In genomic region chr11:119146140-119146539, GRCm38 (mm10) we compare ENCODE assay signal across 13 mouse cellular contexts.
DNase-seq lines count a peak whose midpoint lies in the region; ATAC-seq and TF ChIP-seq lines count a peak whose summit lies in the region.
"Had no signal": no experiment of that assay in that cellular context is flagged by ENCODE, and none has a peak within 500 bp of the region (broad histone marks: within the 10 kb centered on the region; RNA-seq: fewer than 3 reads in every experiment).

No protein-coding gene starts in this region.

- DNase-seq in lung, postnatal 0 days (ENCODE audit: low spot score): peak; percentile 20
- DNase-seq in lung, postnatal 25 days (ENCODE audit: low spot score): no peak
- peak; percentile 89 for DNase-seq in R1 (ENCODE audit: low read depth, low spot score)
- DNase-seq in adrenal gland, postnatal 36 days: peak; percentile 68 to 76
- DNase-seq in spleen, postnatal 10 days (ENCODE audit: low spot score in 2 of 2): no peak
- DNase-seq in B cell, adult 2 months: no peak
- DNase-seq in thymus, postnatal 10 days (ENCODE audit: low spot score in 2 of 2): no peak
- DNase-seq: heart, postnatal 4 days; kidney, adult 11 months had no signal

- 0 out of 2 replicates have a peak, but pooled peaks have one; percentile 14 for TF ChIP-seq POLR2A in small intestine, adult 2 months (IDR thresholded peaks at IDR 0.05; ENCODE audit: low read depth, low read length)

- ATAC-seq in lung, postnatal 0 days: 0 out of 2 replicates have a peak, but pooled peaks have one; percentile 19

- no peaks in the 10 kb centered on the region for H3K27me3 ChIP-seq in lung, postnatal 0 days (replicated peaks; ENCODE audit: insufficient read depth, low read length)
- H3K27me3 ChIP-seq in small intestine, adult 2 months (ENCODE audit: control insufficient read depth, insufficient read depth, low read length): no peaks in the 10 kb centered on the region
- H3K27me3 ChIP-seq: limb, embryonic 15.5 days; neural tube, embryonic 15.5 days had no signal

- TF ChIP-seq CTCF in lung, postnatal 0 days (IDR thresholded peaks at IDR 0.05): no peak
- no peak for TF ChIP-seq CTCF in small intestine, adult 2 months (IDR thresholded peaks at IDR 0.05; ENCODE audit: extremely low read depth, insufficient read length, insufficient replicate concordance, low read depth, low read length)

- no peak overlapping the region for H3K4me3 ChIP-seq in lung, postnatal 0 days (ENCODE audit: low read depth, low read length)
- H3K4me3 ChIP-seq in small intestine, adult 2 months (ENCODE audit: low read depth, low read length): no peak overlapping the region
- H3K4me3 ChIP-seq: left cerebral cortex, adult 2 months; limb, embryonic 15.5 days; neural tube, embryonic 15.5 days had no signal

- H3K36me3 ChIP-seq in lung, postnatal 0 days (ENCODE audit: insufficient read depth, low read length): no peaks in the 10 kb centered on the region
- no peaks in the 10 kb centered on the region for H3K36me3 ChIP-seq in small intestine, adult 2 months (ENCODE audit: control insufficient read depth, insufficient read depth, low read length)

- WGBS in lung, postnatal 0 days: 44% methylated on average over 12 of the region's 12 CpGs
- 47% methylated on average over 12 of the region's 12 CpGs for WGBS in small intestine, adult 2 months

- TF ChIP-seq EP300 in lung, postnatal 0 days (IDR thresholded peaks at IDR 0.05): no peak

- H3K9ac ChIP-seq in lung, postnatal 0 days (replicated peaks; ENCODE audit: low read depth): no peak overlapping the region
- H3K9ac ChIP-seq: limb, embryonic 15.5 days; neural tube, embryonic 15.5 days had no signal

- H3K4me2 ChIP-seq in lung, postnatal 0 days (replicated peaks; ENCODE audit: low read depth, low read length): no peak overlapping the region
- H3K4me2 ChIP-seq: limb, embryonic 15.5 days; neural tube, embryonic 15.5 days had no signal

- no peak overlapping the region for H3K27ac ChIP-seq in lung, postnatal 0 days (ENCODE audit: low read length)
- H3K27ac ChIP-seq in small intestine, adult 2 months (ENCODE audit: insufficient read depth, low read depth, low read length): no peak overlapping the region
- H3K27ac ChIP-seq: left cerebral cortex, adult 2 months; limb, embryonic 15.5 days had no signal

- H3K9me3 ChIP-seq in lung, postnatal 0 days (ENCODE audit: low read length): no peaks in the 10 kb centered on the region
- H3K9me3 ChIP-seq: limb, embryonic 15.5 days; neural tube, embryonic 15.5 days had no signal

- H3K4me1 ChIP-seq in lung, postnatal 0 days (ENCODE audit: insufficient read depth, low read depth, low read length): no peaks in the 10 kb centered on the region
- H3K4me1 ChIP-seq in small intestine, adult 2 months (ENCODE audit: control insufficient read depth, insufficient read depth, insufficient read length, low read length): no peaks in the 10 kb centered on the region

Comparison
In these comparisons a context has a peak if more than half of its experiments do, and no peak if none do; other contexts are left out.
1. DNase-seq: peak in lung, postnatal 0 days (single experiment), R1 (single experiment) and adrenal gland, postnatal 36 days (2 of 2); none in lung, postnatal 25 days (single experiment), spleen, postnatal 10 days (0 of 2), B cell, adult 2 months (0 of 2) and thymus, postnatal 10 days (0 of 2).